Mouse (Mus musculus): ENCODE measurements around the gene Tfap2a.

DNA sequence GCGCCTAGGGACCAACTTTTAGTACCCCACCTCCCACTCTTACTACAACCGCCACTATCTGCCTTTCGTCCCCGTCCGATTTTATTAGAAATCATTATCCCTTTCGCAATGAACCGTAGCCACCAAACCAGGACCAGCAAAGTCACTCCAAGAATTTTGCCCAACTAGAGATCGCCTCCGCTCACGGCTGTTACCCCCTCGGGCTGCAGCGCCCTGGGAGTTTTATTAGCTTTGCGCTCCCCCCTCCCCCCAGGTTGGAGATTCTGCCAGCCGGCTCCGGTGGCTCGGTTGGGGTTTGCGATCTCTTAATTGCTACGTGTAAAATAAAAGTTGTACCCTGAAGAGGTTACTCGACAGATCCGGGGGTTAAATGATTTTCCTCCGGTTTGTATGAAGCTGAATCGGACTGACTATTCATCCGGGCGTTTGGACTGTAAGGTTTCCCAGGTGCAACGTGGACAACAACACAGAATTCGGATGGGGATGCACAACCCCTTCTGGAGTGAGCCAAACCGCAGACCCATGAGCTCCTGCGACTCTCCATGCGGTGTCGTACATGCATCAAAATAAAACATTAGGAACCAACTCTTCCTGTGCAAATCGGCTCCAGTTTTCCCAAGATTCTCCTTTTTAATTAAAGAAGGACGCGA is 3.7 kb downstream of the Tfap2a start:
- TF ChIP-seq ZNF384 (IDR thresholded peaks at IDR 0.05; ENCODE audit: low read depth, low read length) (no peak), CHD2 (IDR thresholded peaks at IDR 0.05; ENCODE audit: low read depth, low read length) (no peak)
